ENCODE assay signal across 16 mouse cellular contexts in genomic region chr8:79116436-79116835, GRCm38 (mm10).
"Had no signal": no experiment of that assay in that cellular context is flagged by ENCODE, and none has a peak within 500 bp of the region (broad histone marks: within the 10 kb centered on the region; RNA-seq: fewer than 3 reads in every experiment).

No protein-coding gene starts in this region.

- H3K9ac ChIP-seq: limb, embryonic 12.5 days; limb, embryonic 15.5 days; liver, embryonic 12.5 days; liver, embryonic 15.5 days had no signal

- H3K27ac ChIP-seq: limb, embryonic 12.5 days; limb, embryonic 15.5 days; liver, embryonic 12.5 days; liver, embryonic 15.5 days had no signal

- H3K36me3 ChIP-seq: liver, embryonic 15.5 days had no signal

- H3K4me3 ChIP-seq: limb, embryonic 12.5 days; limb, embryonic 15.5 days; liver, embryonic 12.5 days; liver, embryonic 15.5 days had no signal

- H3K4me2 ChIP-seq: limb, embryonic 12.5 days; limb, embryonic 15.5 days; liver, embryonic 12.5 days; liver, embryonic 15.5 days; midbrain, embryonic 11.5 days had no signal

- H3K9me3 ChIP-seq: limb, embryonic 12.5 days; limb, embryonic 15.5 days; liver, embryonic 12.5 days; liver, embryonic 15.5 days had no signal

- H3K4me1 ChIP-seq: limb, embryonic 12.5 days; liver, embryonic 12.5 days; liver, embryonic 15.5 days had no signal

- DNase-seq: kidney, adult 18-20 months; kidney, adult 9 months; kidney, postnatal 14 days; kidney, postnatal 4 days; left cerebral cortex, postnatal 4 days; midbrain, embryonic 14.5 days; thymus, adult 18-20 months; thymus, postnatal 14 days; thymus, postnatal 4 days had no signal

- ATAC-seq: inflammation-experienced regulatory T-cells, adult 6 months; intestine, embryonic 16.5 days; liver, embryonic 12.5 days had no signal

- H3K27me3 ChIP-seq: limb, embryonic 12.5 days; limb, embryonic 15.5 days; liver, embryonic 12.5 days; liver, embryonic 15.5 days had no signal
